Mouse (Mus musculus): ENCODE measurements around the gene Drd1.

Drd1 gene

GRCm38 (mm10) chr13:54073066-54073465 is 17.6 kb upstream of the Drd1 start:
- DNase-seq (ENCODE audit: low spot score): no peak

GRCm38 (mm10) chr13:54072526-54073057 is 17.1 kb upstream of the Drd1 start:
- no peak for DNase-seq (ENCODE audit: low spot score)

GRCm38 (mm10) chr13:54071606-54072331 is 16.3 kb upstream of the Drd1 start, which contains the start of gene Sfxn1:
Gene Sfxn1, plus strand, starts transcription at chr13:54071869.
- peak; percentile 75 for DNase-seq (ENCODE audit: low spot score)

- DNase-seq (ENCODE audit: low spot score): no peak
Measured at GRCm38 (mm10) chr13:54071011-54071410, 15.5 kb upstream of the Drd1 start.

GRCm38 (mm10) chr13:54067617-54068166 is 12.2 kb upstream of the Drd1 start:
- DNase-seq (ENCODE audit: low spot score): no peak

- no peak for DNase-seq (ENCODE audit: low spot score)
Measured at GRCm38 (mm10) chr13:54066081-54066746, 10.7 kb upstream of the Drd1 start.

GRCm38 (mm10) chr13:54063292-54063691 is 7.8 kb upstream of the Drd1 start:
- DNase-seq (ENCODE audit: low spot score): no peak

- no peak for DNase-seq (ENCODE audit: low spot score)
Measured at GRCm38 (mm10) chr13:54062068-54062467, 6.6 kb upstream of the Drd1 start.

- DNase-seq (ENCODE audit: low spot score): no peak
Measured at GRCm38 (mm10) chr13:54054962-54055361, 543 bp downstream of the Drd1 start.

- no peak for DNase-seq (ENCODE audit: low spot score)
Measured at GRCm38 (mm10) chr13:54051641-54052040, 3.9 kb downstream of the Drd1 start.

GRCm38 (mm10) chr13:54048679-54049352 is 6.7 kb downstream of the Drd1 start:
- DNase-seq (ENCODE audit: low spot score): no peak

GRCm38 (mm10) chr13:54040256-54040655 is 15.2 kb downstream of the Drd1 start:
- DNase-seq (ENCODE audit: low spot score): no peak

- DNase-seq (ENCODE audit: low spot score): no peak
Measured at GRCm38 (mm10) chr13:54037936-54038335, 17.6 kb downstream of the Drd1 start.

GRCm38 (mm10) chr13:54035541-54035940 is 20.0 kb downstream of the Drd1 start:
- no peak for DNase-seq (ENCODE audit: low spot score)

- no peak for DNase-seq (ENCODE audit: low spot score)
Measured at GRCm38 (mm10) chr13:54033653-54034052, 21.9 kb downstream of the Drd1 start.

- DNase-seq (ENCODE audit: low spot score): no peak
Measured at GRCm38 (mm10) chr13:54027079-54027478, 28.4 kb downstream of the Drd1 start.

GRCm38 (mm10) chr13:54023311-54023710 is 32.2 kb downstream of the Drd1 start:
- no peak for DNase-seq (ENCODE audit: low spot score)

GRCm38 (mm10) chr13:54008716-54009115 is 46.8 kb downstream of the Drd1 start:
- DNase-seq (ENCODE audit: low spot score): no peak
